Mouse (Mus musculus) limb, embryonic 13.5 days (tissue): ENCODE data around the gene Dnph1. TPM values are rescaled to one million over a fixed set of nuclear protein-coding genes. Genes with fewer than 3 reads are reported as not detected.
A peak's percentile ranks its signal among the peaks of the same experiment; 100 is the strongest.

Experiments
- ATAC-seq: fragments of 200-750 bp; cut with Nextera tagmentation; 2 replicates; pipeline ENCODE4 v1.8.0; 2017; ENCODE audit warnings: low read depth, moderate number of reproducible peaks, moderate TSS enrichment; ENCODE audit not compliant: low FRiP score
- H3K27ac ChIP-seq: fragments of 300-500 bp; sonication (generic); 2 replicates; pipeline ENCODE4 v1.5.1; 2015; ENCODE audit warnings: inconsistent platforms, mild to moderate bottlenecking, moderate library complexity
- H3K27me3 ChIP-seq: fragments of 300-500 bp; sonication (generic); 2 replicates; pipeline ENCODE4 v1.6.1; 2015; ENCODE audit warnings: mild to moderate bottlenecking, inconsistent platforms
- H3K36me3 ChIP-seq: fragments of 300-500 bp; sonication (generic); 2 replicates; pipeline ENCODE4 v1.6.1; 2015; ENCODE audit warnings: inconsistent platforms, mild to moderate bottlenecking, moderate library complexity
- H3K4me1 ChIP-seq: fragments of 300-500 bp; sonication (generic); 2 replicates; pipeline ENCODE4 v1.6.1; 2015; ENCODE audit warnings: inconsistent platforms
- H3K4me2 ChIP-seq: fragments of 300-500 bp; sonication (generic); replicated peaks from 2 replicates; pipeline ENCODE4 v1.6.1; 2015; ENCODE audit warnings: inconsistent platforms, mild to moderate bottlenecking, moderate library complexity
- H3K4me3 ChIP-seq: fragments of 300-500 bp; sonication (generic); 2 replicates; pipeline ENCODE4 v1.5.1; 2015; ENCODE audit warnings: moderate library complexity, mild to moderate bottlenecking, inconsistent platforms
- H3K9ac ChIP-seq: fragments of 300-500 bp; sonication (generic); 2 replicates; pipeline ENCODE4 v1.6.1; 2015; ENCODE audit warnings: mild to moderate bottlenecking, inconsistent platforms
- H3K9me3 ChIP-seq: fragments of 300-500 bp; sonication (generic); 2 replicates; pipeline ENCODE4 v1.6.1; 2016; ENCODE audit warnings: inconsistent platforms
- WGBS: fragments of 180-500 bp; shearing (Covaris S2); methylation state at CpG from one replicate; pipeline ENCODE4 v1.1.7; 2015; 5-methylcytosine and 5-hydroxymethylcytosine counted together
- polyA plus RNA-seq: library from polyadenylated mRNA; unstranded; fragments of >200 nt; fragmentation: Nextera tagmentation; extraction: Ambion mirVana; gene quantifications from 2 replicates; pipeline ENCODE4 v1.2.1, GENCODE M21; 2015

Gene Dnph1
- polyA plus RNA-seq, 1 experiment from 2014 or later, result 40.4 TPM

DNA sequence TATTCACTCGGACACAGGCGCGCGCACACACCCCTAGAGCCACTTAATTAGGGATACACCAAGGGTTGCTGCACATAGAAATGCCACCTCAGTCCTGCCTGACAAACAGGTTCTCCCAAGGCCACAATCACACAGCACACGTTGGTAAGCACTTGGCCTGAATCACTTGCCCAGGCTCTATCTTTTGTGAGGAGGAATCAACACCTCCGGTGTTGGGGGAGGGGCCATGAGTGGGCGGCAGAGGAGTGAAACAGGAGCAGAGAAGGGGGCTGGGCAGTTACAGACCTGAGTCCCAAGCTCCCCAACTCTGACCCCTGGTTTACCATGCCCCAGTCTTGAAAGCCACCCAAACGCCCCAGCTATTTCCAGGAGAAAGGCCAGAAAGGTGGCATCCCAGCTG, 50.5 kb downstream of the Dnph1 start:
- Histone ChIP-seq H3K4me2 (peak overlapping the region; percentile 87), H3K9ac (no peak overlapping the region), H3K4me3 (peak overlapping the region; percentile 73; the same call in 1 of the 2 replicates)

DNA sequence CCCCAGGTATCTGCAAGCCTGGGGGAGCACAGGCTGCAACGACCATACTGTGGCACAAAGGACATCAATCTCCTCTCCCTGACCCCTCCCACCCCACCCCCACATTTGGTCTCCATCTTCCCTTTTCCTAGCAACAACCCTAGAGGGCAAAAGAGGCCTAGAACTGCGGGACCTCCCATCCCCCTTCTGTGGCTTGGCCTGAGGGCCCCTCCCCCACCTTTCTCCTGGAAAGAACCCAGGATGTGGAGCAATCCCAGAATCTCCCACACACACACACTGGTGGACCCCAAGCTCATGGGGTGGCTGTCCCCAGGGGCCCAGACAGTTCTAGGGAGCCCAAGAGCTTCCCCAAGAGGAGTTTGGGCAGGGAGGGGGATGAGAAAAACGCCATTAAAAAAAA, 51.4 kb downstream of the Dnph1 start:
- 15% methylated on average over 3 of the region's 3 CpGs for WGBS
- H3K4me1 ChIP-seq, result peaks cover 30% of the 10 kb centered on the region
- no peak overlapping the region for H3K4me2 ChIP-seq
- H3K27ac ChIP-seq, result no peak overlapping the region
- no peak overlapping the region for H3K9ac ChIP-seq
- H3K4me3 ChIP-seq, result no peak overlapping the region
- H3K9me3 ChIP-seq, result no peaks in the 10 kb centered on the region
- peaks cover 14% of the 10 kb centered on the region for H3K27me3 ChIP-seq
- peaks cover 45% of the 10 kb centered on the region for H3K36me3 ChIP-seq
- ATAC-seq, result no peak

More for the DNA sequence above, 50.5 kb downstream of the Dnph1 start:
- Histone ChIP-seq H3K9me3 (no peaks in the 10 kb centered on the region), H3K27ac (no peak overlapping the region), H3K36me3 (peaks cover 44% of the 10 kb centered on the region), H3K4me1 (peaks cover 22% of the 10 kb centered on the region), H3K27me3 (peaks cover 14% of the 10 kb centered on the region)
- whole genome bisulfite sequencing, result 16% methylated on average over 8 of the region's 8 CpGs
- ATAC-seq, result no peak

DNA sequence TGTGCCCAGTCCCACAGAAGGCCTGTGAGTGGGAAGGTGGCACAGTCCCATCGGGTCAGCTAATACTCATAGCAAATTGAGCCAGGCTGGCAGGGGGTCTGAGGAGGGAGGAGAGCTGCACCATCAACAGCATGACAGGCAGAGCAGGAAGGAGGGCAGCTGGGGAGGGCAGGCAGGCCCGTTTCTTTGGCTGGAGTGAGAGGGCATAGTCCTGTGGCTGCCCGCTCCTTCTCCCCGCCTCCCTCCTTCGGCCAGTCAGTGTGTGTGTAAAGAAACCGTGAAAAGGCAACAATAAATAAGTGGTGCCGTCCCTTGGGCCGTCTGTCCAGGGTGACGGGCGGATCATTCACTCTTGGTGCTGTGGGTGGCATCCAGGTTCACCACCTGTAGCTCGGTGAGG, 52.2 kb downstream of the Dnph1 start:
- ATAC-seq, result no peak
- Histone ChIP-seq H3K9me3 (no peaks in the 10 kb centered on the region), H3K36me3 (peaks cover 42% of the 10 kb centered on the region), H3K4me2 (no peak overlapping the region), H3K27ac (no peak overlapping the region), H3K4me3 (no peak overlapping the region), H3K27me3 (peaks cover 14% of the 10 kb centered on the region), H3K4me1 (peaks cover 38% of the 10 kb centered on the region), H3K9ac (no peak overlapping the region)
- 61% methylated on average over 11 of the region's 11 CpGs for WGBS

DNA sequence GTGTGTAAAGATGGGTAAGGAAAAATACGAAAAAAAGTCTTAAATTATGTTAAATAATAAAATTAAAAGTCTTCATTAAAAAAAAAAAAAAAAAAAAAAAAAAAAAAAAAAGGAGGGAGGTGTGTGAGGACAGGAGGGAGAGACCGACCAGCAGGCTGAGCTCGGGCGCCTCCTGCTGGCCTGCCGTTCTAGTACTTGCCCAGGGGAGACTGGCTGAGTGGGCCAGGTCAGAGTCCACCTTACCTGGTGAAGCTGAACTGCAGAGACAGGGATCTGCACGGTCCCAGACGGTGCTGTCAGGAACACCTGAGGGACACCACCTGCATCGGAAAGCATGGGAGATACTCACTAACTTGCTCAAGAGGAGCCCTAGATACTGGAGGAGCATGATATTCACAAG, 52.7 kb downstream of the Dnph1 start:
- H3K27me3 ChIP-seq, result peaks cover 14% of the 10 kb centered on the region
- H3K9me3 ChIP-seq, result no peaks in the 10 kb centered on the region
- 31% methylated on average over 8 of the region's 8 CpGs for whole genome bisulfite sequencing
- H3K36me3 ChIP-seq, result peaks cover 42% of the 10 kb centered on the region
- no peak overlapping the region for H3K9ac ChIP-seq
- H3K4me3 ChIP-seq, result no peak overlapping the region
- H3K4me2 ChIP-seq, result no peak overlapping the region
- H3K27ac ChIP-seq, result no peak overlapping the region
- peaks cover 43% of the 10 kb centered on the region for H3K4me1 ChIP-seq
- no peak for ATAC-seq

Other genes starting within 250 kb of the Dnph1 start
- gene Polr1c, start 248.7 kb upstream of the Dnph1 start, polyA plus RNA-seq, result 103 and 105 TPM in 2 replicates
- gene Yipf3, start 248.6 kb upstream of the Dnph1 start, polyA plus RNA-seq, result 104 and 110 TPM in 2 replicates
- gene Lrrc73, start 243.2 kb upstream of the Dnph1 start, polyA plus RNA-seq, result 0.69 and 1.4 TPM in 2 replicates
- gene Tjap1, start 213.7 kb upstream of the Dnph1 start, polyA plus RNA-seq, result 61.3 and 68.2 TPM in 2 replicates
- gene Dlk2, start 199.3 kb upstream of the Dnph1 start, polyA plus RNA-seq, result 8.8 and 11.0 TPM in 2 replicates
- 7.5 and 7.6 TPM in 2 replicates for gene Abcc10, start 168.4 kb upstream of the Dnph1 start, polyA plus RNA-seq
- 14.2 and 15.4 TPM in 2 replicates for gene Zfp318, start 113.0 kb upstream of the Dnph1 start, polyA plus RNA-seq
- gene Crip3, start 67.8 kb upstream of the Dnph1 start, polyA plus RNA-seq, result 0.97 and 1.6 TPM in 2 replicates
- gene Slc22a7, start 58.3 kb upstream of the Dnph1 start, polyA plus RNA-seq, result 0.09 TPM in 1 of 2 replicates, not detected in the other
- 0.15 and 0.18 TPM in 2 replicates for gene Ttbk1, start 9.0 kb upstream of the Dnph1 start, polyA plus RNA-seq
- 11.3 and 12.4 TPM in 2 replicates for gene Cul9, start 49.7 kb downstream of the Dnph1 start, polyA plus RNA-seq
- 5.8 and 7.3 TPM in 2 replicates for gene Srf, start 59.5 kb downstream of the Dnph1 start, polyA plus RNA-seq
- 128 and 138 TPM in 2 replicates for gene Ptk7, start 132.8 kb downstream of the Dnph1 start, polyA plus RNA-seq
- 26.4 and 26.5 TPM in 2 replicates for gene Klc4, start 149.3 kb downstream of the Dnph1 start, polyA plus RNA-seq
- gene Mrpl2, start 149.5 kb downstream of the Dnph1 start, polyA plus RNA-seq, result 104 and 106 TPM in 2 replicates
- 63.2 and 66.0 TPM in 2 replicates for gene Cul7, start 153.6 kb downstream of the Dnph1 start, polyA plus RNA-seq
- gene Rrp36, start 177.6 kb downstream of the Dnph1 start, polyA plus RNA-seq, result 67.6 and 73.9 TPM in 2 replicates
- 157 and 162 TPM in 2 replicates for gene Mea1, start 182.1 kb downstream of the Dnph1 start, polyA plus RNA-seq
- gene Klhdc3, start 184.2 kb downstream of the Dnph1 start, polyA plus RNA-seq, result 127 and 135 TPM in 2 replicates
- gene Ppp2r5d, start 208.4 kb downstream of the Dnph1 start, polyA plus RNA-seq, result 94.0 and 103 TPM in 2 replicates
- 26.8 and 27.0 TPM in 2 replicates for gene Pex6, start 214.8 kb downstream of the Dnph1 start, polyA plus RNA-seq
- 0.46 and 0.57 TPM in 2 replicates for gene Gnmt, start 232.5 kb downstream of the Dnph1 start, polyA plus RNA-seq